Mouse (Mus musculus): ENCODE results near the gene Sun1. TPM values are rescaled to one million over a fixed set of nuclear protein-coding genes. Genes with fewer than 3 reads are reported as not detected.

The Sun1 gene
- polyA plus RNA-seq, 1 experiment from 2014 or later: 8.6 TPM

- ATAC-seq (no peak), DNase-seq (no peak)
- Histone ChIP-seq H3K27ac (ENCODE audit: low read depth) (peak overlapping the region; percentile 76), H3K4me1 (ENCODE audit: insufficient read depth) (peaks cover 36% of the 10 kb centered on the region), H3K9me3 (ENCODE audit: low read length) (no peaks in the 10 kb centered on the region), H3K36me3 (replicated peaks; ENCODE audit: insufficient read depth, low read length) (peaks cover 36% of the 10 kb centered on the region), H3K4me3 (ENCODE audit: low read depth, low read length) (0 out of 2 replicates have a peak overlapping the region, but pooled peaks have one; percentile 60), H3K4me2 (ENCODE audit: low read depth, low read length) (peak overlapping the region; percentile 92), H3K9ac (replicated peaks) (peak overlapping the region; percentile 62; the same call in 1 of the 2 replicates), H3K27me3 (ENCODE audit: insufficient read depth, low read length) (no peaks in the 10 kb centered on the region)
- TF ChIP-seq EP300 (IDR thresholded peaks at IDR 0.05; ENCODE audit: low read depth) (no peak), CTCF (IDR thresholded peaks at IDR 0.05; ENCODE audit: low read depth) (no peak)
- 80% methylated on average over 7 of the region's 7 CpGs for WGBS (ENCODE audit: insufficient replicate concordance)
These were observed 50.8 kb downstream of the Sun1 start for GRCm38 (mm10) chr5:139251279-139251678.

DNA sequence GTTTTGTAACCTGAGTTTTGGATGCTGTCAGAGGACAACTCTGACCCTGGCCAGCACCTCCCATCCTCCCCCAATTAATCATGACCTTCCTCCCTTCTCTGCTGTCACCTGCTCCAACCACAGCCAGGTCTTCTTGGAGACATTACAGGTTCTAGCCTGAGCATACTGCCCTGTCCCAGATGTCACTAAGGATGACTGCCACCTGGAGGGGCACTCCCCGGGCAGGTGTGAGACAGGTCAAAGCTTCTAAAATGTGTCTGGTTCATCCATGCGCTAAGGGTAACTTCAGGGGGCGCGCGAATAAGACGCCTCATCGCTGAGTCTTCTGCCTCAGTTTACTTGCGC lies 51.3 kb downstream of the Sun1 start:
- peak; percentile 7 for ATAC-seq

DNA sequence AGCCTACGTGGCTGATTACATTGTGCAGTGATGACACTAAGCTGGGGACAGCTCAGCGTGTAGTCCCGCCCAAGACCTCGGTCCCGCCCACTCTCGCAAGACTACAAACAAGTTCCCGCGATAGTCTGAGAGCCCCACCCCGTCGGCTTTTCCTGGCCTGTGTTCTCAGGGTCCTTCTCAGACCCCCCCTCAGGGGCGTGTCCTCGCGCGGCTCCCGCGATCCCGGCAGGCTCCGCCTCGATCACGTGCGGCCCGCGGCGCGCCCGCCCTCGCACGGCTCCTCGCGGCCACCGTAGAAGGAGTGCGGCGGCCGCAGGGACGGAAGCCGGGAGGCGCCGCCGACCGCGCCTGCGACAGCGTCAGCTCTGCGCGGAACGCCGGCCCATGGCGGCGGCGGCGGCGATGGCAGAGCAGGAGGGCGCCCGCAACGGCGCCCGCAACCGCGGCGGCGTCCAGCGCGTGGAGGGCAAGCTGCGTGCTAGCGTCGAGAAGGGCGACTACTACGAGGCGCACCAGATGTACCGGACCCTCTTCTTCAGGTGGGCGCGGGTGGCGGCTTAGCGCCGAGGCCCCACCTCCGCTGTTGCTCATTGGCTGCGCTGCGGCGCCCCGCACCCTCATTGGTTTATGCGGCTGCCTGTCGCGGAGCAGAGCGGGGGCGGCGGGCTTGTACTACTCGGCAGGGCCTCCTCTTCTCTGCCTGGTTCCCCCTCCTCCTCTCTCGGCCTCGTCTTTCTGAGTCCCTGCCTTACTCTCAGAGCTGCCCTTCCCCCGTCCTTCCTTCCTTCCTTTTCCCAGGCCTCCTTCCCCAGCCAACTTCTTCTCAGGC lies 51.9 kb downstream of the Sun1 start, which contains the start of gene Get4:
Gene Get4, plus strand, starts transcription at position 244 of the 829 bp plus-strand sequence.
- ATAC-seq (peak; percentile 87), DNase-seq (peak; percentile 99)
- Histone ChIP-seq H3K9me3 (ENCODE audit: low read length) (no peaks in the 10 kb centered on the region), H3K4me2 (ENCODE audit: low read depth, low read length) (peak within 1 kb of the TSS; percentile 92), H3K4me1 (ENCODE audit: insufficient read depth) (peaks cover 47% of the 10 kb centered on the region), H3K9ac (replicated peaks) (peak within 1 kb of the TSS; percentile 62), H3K27ac (ENCODE audit: low read depth) (peak within 1 kb of the TSS; percentile 86), H3K27me3 (ENCODE audit: insufficient read depth, low read length) (no peaks in the 10 kb centered on the region), H3K4me3 (ENCODE audit: low read depth, low read length) (peak within 1 kb of the TSS; percentile 60), H3K36me3 (replicated peaks; ENCODE audit: insufficient read depth, low read length) (peaks cover 29% of the 10 kb centered on the region)
- WGBS (ENCODE audit: insufficient replicate concordance): under 1% methylated on average over 79 of the region's 90 CpGs
- TF ChIP-seq EP300 (IDR thresholded peaks at IDR 0.05; ENCODE audit: low read depth): peak; percentile 51; the same call in 1 of the 2 replicates
- no peak for TF ChIP-seq CTCF (IDR thresholded peaks at IDR 0.05; ENCODE audit: low read depth)

More for the DNA sequence above, 51.3 kb downstream of the Sun1 start:
- H3K9ac ChIP-seq (replicated peaks): peak overlapping the region; percentile 62
- 3% methylated on average over 8 of the region's 8 CpGs for WGBS (ENCODE audit: insufficient replicate concordance)
- H3K9me3 ChIP-seq (ENCODE audit: low read length): no peaks in the 10 kb centered on the region
- TF ChIP-seq EP300 (IDR thresholded peaks at IDR 0.05; ENCODE audit: low read depth): no peak
- TF ChIP-seq CTCF (IDR thresholded peaks at IDR 0.05; ENCODE audit: low read depth): peak; percentile 44
- DNase-seq: no peak
- H3K4me2 ChIP-seq (ENCODE audit: low read depth, low read length): peak overlapping the region; percentile 92
- H3K36me3 ChIP-seq (replicated peaks; ENCODE audit: insufficient read depth, low read length): peaks cover 32% of the 10 kb centered on the region
- peaks cover 41% of the 10 kb centered on the region for H3K4me1 ChIP-seq (ENCODE audit: insufficient read depth)
- H3K27me3 ChIP-seq (ENCODE audit: insufficient read depth, low read length): no peaks in the 10 kb centered on the region
- peak overlapping the region; percentile 60 for H3K4me3 ChIP-seq (ENCODE audit: low read depth, low read length)
- H3K27ac ChIP-seq (ENCODE audit: low read depth): peak overlapping the region; percentile 76

GRCm38 (mm10) chr5:139252910-139253245 lies 52.4 kb downstream of the Sun1 start:
- DNase-seq: no peak
- WGBS (ENCODE audit: insufficient replicate concordance): 0% methylated on average over 7 of the region's 7 CpGs
- H3K4me3 ChIP-seq (ENCODE audit: low read depth, low read length): peak overlapping the region; percentile 60
- TF ChIP-seq EP300 (IDR thresholded peaks at IDR 0.05; ENCODE audit: low read depth) (0 out of 2 replicates have a peak, but pooled peaks have one; percentile 40), CTCF (IDR thresholded peaks at IDR 0.05; ENCODE audit: low read depth) (no peak)
- no peaks in the 10 kb centered on the region for H3K9me3 ChIP-seq (ENCODE audit: low read length)
- peak overlapping the region; percentile 92 for H3K4me2 ChIP-seq (ENCODE audit: low read depth, low read length)
- no peaks in the 10 kb centered on the region for H3K27me3 ChIP-seq (ENCODE audit: insufficient read depth, low read length)
- H3K4me1 ChIP-seq (ENCODE audit: insufficient read depth): peaks cover 47% of the 10 kb centered on the region
- H3K27ac ChIP-seq (ENCODE audit: low read depth): peak overlapping the region; percentile 86
- H3K36me3 ChIP-seq (replicated peaks; ENCODE audit: insufficient read depth, low read length): peaks cover 24% of the 10 kb centered on the region
- peak; percentile 37 for ATAC-seq
- peak overlapping the region; percentile 61 for H3K9ac ChIP-seq (replicated peaks)

GRCm38 (mm10) chr5:139253301-139253741 lies 52.9 kb downstream of the Sun1 start:
- H3K27ac ChIP-seq (ENCODE audit: low read depth): peak overlapping the region; percentile 86
- peak; percentile 63 for DNase-seq
- 4% methylated on average over 6 of the region's 6 CpGs for WGBS (ENCODE audit: insufficient replicate concordance)
- peaks cover 52% of the 10 kb centered on the region for H3K4me1 ChIP-seq (ENCODE audit: insufficient read depth)
- TF ChIP-seq EP300 (IDR thresholded peaks at IDR 0.05; ENCODE audit: low read depth) (0 out of 2 replicates have a peak, but pooled peaks have one; percentile 10), CTCF (IDR thresholded peaks at IDR 0.05; ENCODE audit: low read depth) (no peak)
- no peaks in the 10 kb centered on the region for H3K9me3 ChIP-seq (ENCODE audit: low read length)
- H3K4me3 ChIP-seq (ENCODE audit: low read depth, low read length): peak overlapping the region; percentile 60
- peak overlapping the region; percentile 92 for H3K4me2 ChIP-seq (ENCODE audit: low read depth, low read length)
- ATAC-seq: peak; percentile 35
- H3K36me3 ChIP-seq (replicated peaks; ENCODE audit: insufficient read depth, low read length): peaks cover 22% of the 10 kb centered on the region
- no peaks in the 10 kb centered on the region for H3K27me3 ChIP-seq (ENCODE audit: insufficient read depth, low read length)
- peak overlapping the region; percentile 61 for H3K9ac ChIP-seq (replicated peaks)

DNA sequence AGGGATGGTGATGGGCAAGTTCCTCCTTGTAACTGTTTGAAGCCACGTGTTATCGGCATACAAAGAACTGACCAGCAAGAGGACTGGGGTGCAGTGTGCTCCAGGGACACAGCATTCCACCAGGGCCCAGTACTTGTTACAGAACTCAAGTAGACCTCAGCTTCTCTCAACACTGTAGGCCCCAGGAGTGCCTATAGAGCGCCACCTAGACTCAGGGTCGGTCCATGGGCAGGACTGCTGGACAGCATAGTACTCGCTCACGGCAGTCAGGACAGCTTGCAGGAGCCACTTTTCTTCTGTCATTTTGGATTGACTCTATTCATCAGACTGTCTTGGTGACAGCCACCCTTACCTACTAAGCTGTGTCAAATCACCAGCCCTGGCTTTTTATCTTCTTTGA lies 54.5 kb downstream of the Sun1 start:
- 74% methylated on average over 6 of the region's 6 CpGs for whole genome bisulfite sequencing (ENCODE audit: insufficient replicate concordance)
- Histone ChIP-seq H3K9ac (replicated peaks) (no peak overlapping the region), H3K27me3 (ENCODE audit: insufficient read depth, low read length) (no peaks in the 10 kb centered on the region), H3K4me2 (ENCODE audit: low read depth, low read length) (no peak overlapping the region), H3K9me3 (ENCODE audit: low read length) (no peaks in the 10 kb centered on the region), H3K4me1 (ENCODE audit: insufficient read depth) (peaks cover 59% of the 10 kb centered on the region), H3K36me3 (replicated peaks; ENCODE audit: insufficient read depth, low read length) (peaks cover 10% of the 10 kb centered on the region), H3K4me3 (ENCODE audit: low read depth, low read length) (no peak overlapping the region), H3K27ac (ENCODE audit: low read depth) (no peak overlapping the region)
- no peak for ATAC-seq
- TF ChIP-seq EP300 (IDR thresholded peaks at IDR 0.05; ENCODE audit: low read depth) (no peak), CTCF (IDR thresholded peaks at IDR 0.05; ENCODE audit: low read depth) (peak; percentile 32)
- DNase-seq: no peak
